Mouse (Mus musculus) C2C12 (cell line): ENCODE results near the gene Rtn1. TPM values are rescaled to one million over a fixed set of nuclear protein-coding genes. Genes with fewer than 3 reads are reported as not detected.
"Not testable (repeated sequence)": the region's sequence is repeated elsewhere in the genome, so short reads cannot be mapped to it uniquely, and the experiment has no call there.

Source experiments
- H3K27me3 ChIP-seq: one replicate; pipeline ENCODE4 v1.6.1; 2011; ENCODE audit not compliant: control insufficient read depth, insufficient read depth, insufficient read length
- H3K36me3 ChIP-seq: one replicate; pipeline ENCODE4 v1.6.1; 2011; ENCODE audit not compliant: control insufficient read depth, insufficient read depth
- H3K4me3 ChIP-seq: one replicate; pipeline ENCODE4 v1.5.1; 2011; ENCODE audit warnings: mild to moderate bottlenecking, control low read depth; ENCODE audit not compliant: poor library complexity, insufficient read depth, severe bottlenecking
- H3K79me2 ChIP-seq: one replicate; pipeline ENCODE4 v1.6.1; 2011; ENCODE audit not compliant: control insufficient read depth, insufficient read depth
- H3K79me3 ChIP-seq: one replicate; pipeline ENCODE4 v1.6.1; 2011; ENCODE audit warnings: low read depth, control low read depth
- H3ac ChIP-seq: one replicate; pipeline ENCODE3; 2011; ENCODE audit warnings: low read depth; ENCODE audit not compliant: control insufficient read depth, insufficient read length
- CEBPB ChIP-seq: IDR thresholded peaks from one replicate; pipeline ENCODE4 v1.6.1; 2011; ENCODE audit warnings: low read depth, mild to moderate bottlenecking, control low read depth, moderate library complexity
- CTCF ChIP-seq: IDR thresholded peaks from one replicate; pipeline ENCODE4 v1.5.1; 2011; ENCODE audit not compliant: control insufficient read depth, insufficient read depth, insufficient read length
- FOSL1 ChIP-seq: IDR thresholded peaks from one replicate; pipeline ENCODE4 v1.8.0; 2011; ENCODE audit warnings: mild to moderate bottlenecking, low read length; ENCODE audit not compliant: poor library complexity, insufficient read depth, severe bottlenecking
- MAX ChIP-seq: IDR thresholded peaks from one replicate; pipeline ENCODE4 v1.6.1; 2011; ENCODE audit warnings: mild to moderate bottlenecking, control low read depth
- MYOD1 ChIP-seq: IDR thresholded peaks from one replicate; pipeline ENCODE4 v1.6.1; 2011; ENCODE audit warnings: low read depth; ENCODE audit not compliant: control insufficient read depth, insufficient read length
- MYOG ChIP-seq: IDR thresholded peaks from one replicate; pipeline ENCODE4 v1.6.1; 2011; ENCODE audit not compliant: control insufficient read depth, insufficient read length; ENCODE audit errors: extremely low read depth
- USF1 ChIP-seq: IDR thresholded peaks from one replicate; pipeline ENCODE4 v1.6.1; 2011; ENCODE audit warnings: low read depth, mild to moderate bottlenecking, control low read depth, moderate library complexity
- polyA plus RNA-seq: library from polyadenylated mRNA; unstranded; fragments of >200 nt; fragmentation: generic; extraction: Trizol; gene quantifications from one replicate; pipeline ENCODE4 v1.2.1, GENCODE M21; 2012; ENCODE audit warnings: missing spikeins

The Rtn1 gene
- polyA plus RNA-seq, 1 experiment, result not detected

DNA sequence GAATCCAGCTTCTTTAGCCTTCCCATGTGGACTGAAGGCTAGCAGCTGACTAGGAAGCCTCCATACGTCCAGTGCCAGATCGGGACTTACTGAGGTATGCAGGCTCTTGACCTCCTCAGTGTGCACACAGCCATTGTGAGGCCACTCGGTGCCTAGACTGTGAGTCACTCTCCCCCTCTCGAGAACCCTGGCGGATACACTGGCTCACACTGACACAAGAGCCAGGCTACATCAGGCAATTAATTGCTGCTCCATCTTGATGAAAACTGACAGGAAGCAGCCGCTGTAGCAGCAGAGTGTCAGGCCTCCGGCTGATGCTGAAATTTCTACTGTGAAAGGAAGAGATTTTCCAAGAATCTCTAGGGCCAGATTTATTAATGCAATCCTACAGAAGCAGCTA is 110.6 kb downstream of the Rtn1 start:
- Histone ChIP-seq H3K79me2 (no peaks in the 10 kb centered on the region), H3K27me3 (peaks cover 4% of the 10 kb centered on the region), H3K4me3 (no peak overlapping the region), H3K36me3 (no peaks in the 10 kb centered on the region), H3K79me3 (no peaks in the 10 kb centered on the region), H3ac (no peak overlapping the region)
- TF ChIP-seq USF1 (no peak), MAX (no peak), FOSL1 (no peak), CEBPB (no peak), MYOD1 (no peak), MYOG (no peak)

DNA sequence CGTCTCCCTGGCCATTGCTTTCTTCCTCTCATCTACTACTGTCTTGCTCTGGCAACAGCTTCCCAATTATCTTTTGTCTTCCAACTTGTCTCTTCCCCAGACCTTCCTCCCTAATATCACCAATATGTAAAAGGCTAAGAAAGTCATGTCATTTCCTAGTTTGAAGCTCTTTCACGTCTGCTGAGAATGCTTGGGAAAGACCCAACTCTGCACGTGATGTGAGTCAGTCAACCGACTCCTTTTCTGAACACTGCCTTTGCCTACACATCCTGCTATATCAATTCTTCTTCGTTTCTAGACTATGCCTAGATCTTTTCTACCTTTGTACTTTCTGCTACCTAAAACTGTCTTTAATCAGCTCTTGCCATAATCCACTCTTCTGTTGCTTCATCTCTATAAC is 112.3 kb downstream of the Rtn1 start:
- no peak for TF ChIP-seq CTCF
- TF ChIP-seq MYOD1, result no peak
- no peaks in the 10 kb centered on the region for H3K36me3 ChIP-seq
- H3K4me3 ChIP-seq, result no peak overlapping the region
- H3ac ChIP-seq, result no peak overlapping the region
- H3K27me3 ChIP-seq, result peaks cover 4% of the 10 kb centered on the region
- no peaks in the 10 kb centered on the region for H3K79me3 ChIP-seq
- H3K79me2 ChIP-seq, result no peaks in the 10 kb centered on the region

- H3K27me3 ChIP-seq, H3ac ChIP-seq, H3K4me3 ChIP-seq, H3K79me2 ChIP-seq, H3K79me3 ChIP-seq, H3K36me3 ChIP-seq: not testable (repeated sequence)
Observed at GRCm38 (mm10) chr12:72293185-72293584, 115.7 kb downstream of the Rtn1 start.

- no peaks in the 10 kb centered on the region for H3K79me2 ChIP-seq
- no peak overlapping the region for H3K4me3 ChIP-seq
- H3K79me3 ChIP-seq, result no peaks in the 10 kb centered on the region
- no peak overlapping the region for H3ac ChIP-seq
- no peaks in the 10 kb centered on the region for H3K36me3 ChIP-seq
- no peaks in the 10 kb centered on the region for H3K27me3 ChIP-seq
- TF ChIP-seq MYOG (no peak), FOSL1 (no peak), USF1 (no peak), CEBPB (no peak), MAX (no peak), CTCF (no peak), MYOD1 (no peak)
Observed at GRCm38 (mm10) chr12:72292566-72292965, 116.3 kb downstream of the Rtn1 start.

GRCm38 (mm10) chr12:72291266-72291665 is 117.6 kb downstream of the Rtn1 start:
- Histone ChIP-seq H3K79me2 (no peaks in the 10 kb centered on the region), H3K36me3 (no peaks in the 10 kb centered on the region), H3ac (no peak overlapping the region), H3K4me3 (no peak overlapping the region), H3K79me3 (no peaks in the 10 kb centered on the region), H3K27me3 (no peaks in the 10 kb centered on the region)
- TF ChIP-seq USF1, result no peak
- TF ChIP-seq MAX, result no peak
- TF ChIP-seq MYOD1, result no peak
- no peak for TF ChIP-seq FOSL1
- no peak for TF ChIP-seq CTCF
- TF ChIP-seq MYOG, result no peak
- no peak for TF ChIP-seq CEBPB

DNA sequence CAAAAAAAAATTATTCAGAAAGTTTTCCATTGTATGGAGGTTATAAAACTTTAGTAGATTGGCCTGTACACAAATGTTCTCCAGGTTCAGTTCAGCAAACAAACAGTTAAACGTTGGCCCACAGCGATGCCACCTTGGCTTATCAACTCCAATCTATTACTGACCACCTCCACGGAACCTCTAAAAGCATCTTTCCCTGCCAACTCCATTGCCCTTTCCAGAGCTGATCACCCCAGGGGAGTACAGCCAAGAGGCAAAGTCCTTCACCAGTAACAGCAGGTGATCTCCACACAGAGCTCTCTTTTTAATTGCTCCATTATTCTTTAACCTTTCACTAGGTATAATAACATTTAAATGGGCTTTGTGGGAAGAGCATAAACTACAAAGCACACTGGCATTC is 120.6 kb downstream of the Rtn1 start:
- Histone ChIP-seq H3K27me3 (no peaks in the 10 kb centered on the region), H3K4me3 (no peak overlapping the region), H3K79me2 (no peaks in the 10 kb centered on the region), H3K36me3 (no peaks in the 10 kb centered on the region), H3ac (no peak overlapping the region), H3K79me3 (no peaks in the 10 kb centered on the region)
- no peak for TF ChIP-seq CTCF
- TF ChIP-seq MYOG, result no peak
- TF ChIP-seq MAX, result no peak
- no peak for TF ChIP-seq CEBPB
- TF ChIP-seq USF1, result no peak
- TF ChIP-seq FOSL1, result no peak
- TF ChIP-seq MYOD1, result no peak
